Mouse (Mus musculus) erythroblast, adult 5-6 weeks (primary cell): ENCODE results near the gene Tssc4. TPM values are rescaled to one million over a fixed set of nuclear protein-coding genes. Genes with fewer than 3 reads are reported as not detected.
A peak's percentile ranks its signal among the peaks of the same experiment; 100 is the strongest.

Experiments
- ATAC-seq: replicated peaks from 2 replicates; pipeline ENCODE4 v1.8.0; 2016; ENCODE audit warnings: moderate number of reproducible peaks, mild to moderate bottlenecking, moderate TSS enrichment, inconsistent platforms; ENCODE audit not compliant: poor library complexity, low FRiP score, severe bottlenecking
- total RNA-seq, 2 experiments: library from RNA; stranded (forward) in 1 of 2; stranded (reverse) in 1 of 2; fragments of 150-400 nt in 1 of 2; fragments of 200-764, 138-1000 nt in 1 of 2; gene quantifications; 2 replicates each; pipeline versions ENCODE4 v1.2.3 to v1.2.4; 2015 to 2017; ENCODE audit warnings: low replicate concordance in 2 of 2

Tssc4 gene
- total RNA-seq (2015; ENCODE audit: low replicate concordance) (1.3 and 11.1 TPM in 2 replicates), total RNA-seq (2017; ENCODE audit: low replicate concordance) (5.3 and 16.4 TPM in 2 replicates)

- ATAC-seq, result peak; percentile 88
Measured at GRCm38 (mm10) chr7:143068882-143069591, at the start of gene Tssc4. Gene Tssc4, plus strand, starts transcription at chr7:143069249.

- ATAC-seq, result no peak
Measured at GRCm38 (mm10) chr7:143020040-143020439, 49.0 kb upstream of the Tssc4 start.

- ATAC-seq, result no peak
Measured at GRCm38 (mm10) chr7:143020764-143021163, 48.3 kb upstream of the Tssc4 start.

GRCm38 (mm10) chr7:143021356-143022164 lies 47.5 kb upstream of the Tssc4 start:
- ATAC-seq, result no peak

GRCm38 (mm10) chr7:143023499-143023898 lies 45.5 kb upstream of the Tssc4 start:
- no peak for ATAC-seq

- ATAC-seq, result no peak
Measured at GRCm38 (mm10) chr7:143024293-143024692, 44.8 kb upstream of the Tssc4 start.

GRCm38 (mm10) chr7:143025496-143025895 lies 43.6 kb upstream of the Tssc4 start:
- no peak for ATAC-seq

GRCm38 (mm10) chr7:143027196-143027595 lies 41.9 kb upstream of the Tssc4 start:
- ATAC-seq, result no peak

- no peak for ATAC-seq
Measured at GRCm38 (mm10) chr7:143031816-143032215, 37.2 kb upstream of the Tssc4 start.

- no peak for ATAC-seq
Measured at GRCm38 (mm10) chr7:143033581-143033980, 35.5 kb upstream of the Tssc4 start.

GRCm38 (mm10) chr7:143034112-143034511 lies 34.9 kb upstream of the Tssc4 start:
- no peak for ATAC-seq

GRCm38 (mm10) chr7:143034519-143035450 lies 34.3 kb upstream of the Tssc4 start:
- ATAC-seq, result no peak

- no peak for ATAC-seq
Measured at GRCm38 (mm10) chr7:143036787-143037186, 32.3 kb upstream of the Tssc4 start.

GRCm38 (mm10) chr7:143037306-143037705 lies 31.7 kb upstream of the Tssc4 start:
- ATAC-seq, result no peak

- no peak for ATAC-seq
Measured at GRCm38 (mm10) chr7:143038174-143038931, 30.7 kb upstream of the Tssc4 start.

- ATAC-seq, result no peak
Measured at GRCm38 (mm10) chr7:143040561-143040960, 28.5 kb upstream of the Tssc4 start.

- no peak for ATAC-seq
Measured at GRCm38 (mm10) chr7:143041138-143041822, 27.8 kb upstream of the Tssc4 start.

GRCm38 (mm10) chr7:143042089-143042488 lies 27.0 kb upstream of the Tssc4 start:
- no peak for ATAC-seq

GRCm38 (mm10) chr7:143042897-143043300 lies 26.1 kb upstream of the Tssc4 start:
- ATAC-seq, result no peak
